Mouse (Mus musculus): ENCODE measurements around the gene Daam1. TPM values are rescaled to one million over a fixed set of nuclear protein-coding genes. Genes with fewer than 3 reads are reported as not detected.

Daam1 gene
- total and polyA plus RNA-seq, 2 experiments: 7.7 to 33.4 TPM

- WGBS: 90% methylated on average over 3 of the region's 3 CpGs
These were observed 35.1 kb downstream of the Daam1 start for GRCm38 (mm10) chr12:71865937-71866336.

GRCm38 (mm10) chr12:71867345-71868240 lies 36.7 kb downstream of the Daam1 start:
- H3K27me3 ChIP-seq (ENCODE audit: control insufficient read depth, insufficient read depth, low read length): no peaks in the 10 kb centered on the region
- peaks cover 44% of the 10 kb centered on the region for H3K79me2 ChIP-seq (ENCODE audit: control insufficient read depth, insufficient read depth, low read length)
- no peaks in the 10 kb centered on the region for H3K36me3 ChIP-seq (ENCODE audit: control insufficient read depth, insufficient read depth, low read length)
- H3K4me1 ChIP-seq (ENCODE audit: control insufficient read depth, insufficient read depth, low read length): peaks cover 35% of the 10 kb centered on the region
- no peak overlapping the region for H3K9ac ChIP-seq (ENCODE audit: low read depth, low read length)
- no peak overlapping the region for H3K4me3 ChIP-seq (ENCODE audit: insufficient read depth, low read depth, low read length)
- TF ChIP-seq POLR2A (IDR thresholded peaks at IDR 0.05; ENCODE audit: extremely low read depth, insufficient read depth, low read length) (no peak), CTCF (IDR thresholded peaks at IDR 0.05; ENCODE audit: low read depth, low read length) (no peak)
- DNase-seq (ENCODE audit: extremely low read depth, low read depth, low spot score): no peak
- no peak overlapping the region for H3K27ac ChIP-seq (replicated peaks; ENCODE audit: insufficient read depth, low read depth, low read length)
- 86% methylated on average over 9 of the region's 9 CpGs for WGBS

More at GRCm38 (mm10) chr12:71865937-71866336, 35.1 kb downstream of the Daam1 start:
- no peak for DNase-seq (ENCODE audit: extremely low read depth, low read depth, low spot score)
- H3K4me1 ChIP-seq (ENCODE audit: control insufficient read depth, insufficient read depth, low read length): peaks cover 35% of the 10 kb centered on the region
- H3K79me2 ChIP-seq (ENCODE audit: control insufficient read depth, insufficient read depth, low read length): peaks cover 40% of the 10 kb centered on the region
- H3K36me3 ChIP-seq (ENCODE audit: control insufficient read depth, insufficient read depth, low read length): no peaks in the 10 kb centered on the region
- H3K27ac ChIP-seq (replicated peaks; ENCODE audit: insufficient read depth, low read depth, low read length): no peak overlapping the region
- no peak for TF ChIP-seq POLR2A (IDR thresholded peaks at IDR 0.05; ENCODE audit: extremely low read depth, insufficient read depth, low read length)
- TF ChIP-seq CTCF (IDR thresholded peaks at IDR 0.05; ENCODE audit: low read depth, low read length): no peak
- no peak overlapping the region for H3K4me3 ChIP-seq (ENCODE audit: insufficient read depth, low read depth, low read length)
- no peak overlapping the region for H3K9ac ChIP-seq (ENCODE audit: low read depth, low read length)
- H3K27me3 ChIP-seq (ENCODE audit: control insufficient read depth, insufficient read depth, low read length): no peaks in the 10 kb centered on the region

GRCm38 (mm10) chr12:71870644-71871043 lies 39.8 kb downstream of the Daam1 start:
- Histone ChIP-seq H3K4me1 (ENCODE audit: control insufficient read depth, insufficient read depth, low read length) (peaks cover 31% of the 10 kb centered on the region), H3K27ac (replicated peaks; ENCODE audit: insufficient read depth, low read depth, low read length) (peak overlapping the region; percentile 21; the same call in 1 of the 2 replicates), H3K36me3 (ENCODE audit: control insufficient read depth, insufficient read depth, low read length) (no peaks in the 10 kb centered on the region), H3K79me2 (ENCODE audit: control insufficient read depth, insufficient read depth, low read length) (peaks cover 52% of the 10 kb centered on the region), H3K27me3 (ENCODE audit: control insufficient read depth, insufficient read depth, low read length) (no peaks in the 10 kb centered on the region), H3K4me3 (ENCODE audit: insufficient read depth, low read depth, low read length) (no peak overlapping the region), H3K9ac (ENCODE audit: low read depth, low read length) (no peak overlapping the region)
- TF ChIP-seq POLR2A (IDR thresholded peaks at IDR 0.05; ENCODE audit: extremely low read depth, insufficient read depth, low read length) (no peak), CTCF (IDR thresholded peaks at IDR 0.05; ENCODE audit: low read depth, low read length) (no peak)
- 83% methylated on average over 6 of the region's 6 CpGs for WGBS
- DNase-seq (ENCODE audit: extremely low read depth, low read depth, low spot score): no peak

- H3K27me3 ChIP-seq (ENCODE audit: control insufficient read depth, insufficient read depth, low read length): no peaks in the 10 kb centered on the region
- TF ChIP-seq CTCF (IDR thresholded peaks at IDR 0.05; ENCODE audit: low read depth, low read length): no peak
- no peak overlapping the region for H3K27ac ChIP-seq (replicated peaks; ENCODE audit: insufficient read depth, low read depth, low read length)
- H3K9ac ChIP-seq (ENCODE audit: low read depth, low read length): no peak overlapping the region
- DNase-seq (ENCODE audit: extremely low read depth, low read depth, low spot score): no peak
- H3K36me3 ChIP-seq (ENCODE audit: control insufficient read depth, insufficient read depth, low read length): no peaks in the 10 kb centered on the region
- no peak overlapping the region for H3K4me3 ChIP-seq (ENCODE audit: insufficient read depth, low read depth, low read length)
- H3K79me2 ChIP-seq (ENCODE audit: control insufficient read depth, insufficient read depth, low read length): peaks cover 55% of the 10 kb centered on the region
- 82% methylated on average over 4 of the region's 4 CpGs for WGBS
- H3K4me1 ChIP-seq (ENCODE audit: control insufficient read depth, insufficient read depth, low read length): peaks cover 42% of the 10 kb centered on the region
These were observed 41.5 kb downstream of the Daam1 start for GRCm38 (mm10) chr12:71872330-71872729.

GRCm38 (mm10) chr12:71874561-71874960 lies 43.7 kb downstream of the Daam1 start:
- Histone ChIP-seq H3K4me1 (ENCODE audit: control insufficient read depth, insufficient read depth, low read length) (peaks cover 37% of the 10 kb centered on the region), H3K36me3 (ENCODE audit: control insufficient read depth, insufficient read depth, low read length) (no peaks in the 10 kb centered on the region)
- WGBS: 82% methylated on average over 6 of the region's 6 CpGs

GRCm38 (mm10) chr12:71874984-71875383 lies 44.1 kb downstream of the Daam1 start:
- DNase-seq (ENCODE audit: extremely low read depth, low read depth, low spot score): no peak
- Histone ChIP-seq H3K36me3 (ENCODE audit: control insufficient read depth, insufficient read depth, low read length) (no peaks in the 10 kb centered on the region), H3K79me2 (ENCODE audit: control insufficient read depth, insufficient read depth, low read length) (peaks cover 59% of the 10 kb centered on the region; the same call in 1 of the 2 replicates), H3K27me3 (ENCODE audit: control insufficient read depth, insufficient read depth, low read length) (no peaks in the 10 kb centered on the region), H3K4me3 (ENCODE audit: insufficient read depth, low read depth, low read length) (no peak overlapping the region), H3K27ac (replicated peaks; ENCODE audit: insufficient read depth, low read depth, low read length) (peak overlapping the region; percentile 88), H3K9ac (ENCODE audit: low read depth, low read length) (no peak overlapping the region), H3K4me1 (ENCODE audit: control insufficient read depth, insufficient read depth, low read length) (peaks cover 35% of the 10 kb centered on the region)
- no peak for TF ChIP-seq CTCF (IDR thresholded peaks at IDR 0.05; ENCODE audit: low read depth, low read length)
- TF ChIP-seq POLR2A (IDR thresholded peaks at IDR 0.05; ENCODE audit: extremely low read depth, insufficient read depth, low read length): no peak
- 55% methylated on average over 3 of the region's 3 CpGs for WGBS

More at GRCm38 (mm10) chr12:71874561-71874960, 43.7 kb downstream of the Daam1 start:
- no peak overlapping the region for H3K4me3 ChIP-seq (ENCODE audit: insufficient read depth, low read depth, low read length)
- no peak overlapping the region for H3K9ac ChIP-seq (ENCODE audit: low read depth, low read length)
- peaks cover 60% of the 10 kb centered on the region; the same call in 1 of the 2 replicates for H3K79me2 ChIP-seq (ENCODE audit: control insufficient read depth, insufficient read depth, low read length)
- no peaks in the 10 kb centered on the region for H3K27me3 ChIP-seq (ENCODE audit: control insufficient read depth, insufficient read depth, low read length)
- TF ChIP-seq POLR2A (IDR thresholded peaks at IDR 0.05; ENCODE audit: extremely low read depth, insufficient read depth, low read length) (no peak), CTCF (IDR thresholded peaks at IDR 0.05; ENCODE audit: low read depth, low read length) (no peak)
- H3K27ac ChIP-seq (replicated peaks; ENCODE audit: insufficient read depth, low read depth, low read length): peak overlapping the region; percentile 88
- DNase-seq (ENCODE audit: extremely low read depth, low read depth, low spot score): no peak
